Mouse (Mus musculus) limb, embryonic 11.5 days (tissue): Measurements from ENCODE around the gene Mdc1. TPM values are rescaled to one million over a fixed set of nuclear protein-coding genes. Genes with fewer than 3 reads are reported as not detected.

Experiments
- ATAC-seq: fragments of 200-750 bp; cut with Nextera tagmentation; 2 replicates; pipeline ENCODE4 v1.8.0; 2017; ENCODE audit warnings: low read depth; ENCODE audit not compliant: insufficient number of reproducible peaks, low FRiP score, low TSS enrichment
- DNase-seq: peaks from one replicate; pipeline ENCODE4 v3.0.0-alpha.2; 2015; ENCODE audit warnings: low spot score
- H3K27ac ChIP-seq: fragments of 300-500 bp; sonication (generic); replicated peaks from 2 replicates; pipeline ENCODE4 v1.5.1; 2014; ENCODE audit warnings: low read depth, mild to moderate bottlenecking, low read length
- H3K27me3 ChIP-seq: fragments of 300-500 bp; sonication (generic); 2 replicates; pipeline ENCODE4 v1.6.1; 2014; ENCODE audit warnings: mild to moderate bottlenecking, low read length, mixed read lengths; ENCODE audit not compliant: control insufficient read depth, insufficient read depth
- H3K36me3 ChIP-seq: fragments of 300-500 bp; sonication (generic); 2 replicates; pipeline ENCODE4 v1.6.1; 2014; ENCODE audit warnings: mild to moderate bottlenecking, low read length, moderate library complexity, mixed read lengths; ENCODE audit not compliant: control insufficient read depth, insufficient read depth
- H3K4me1 ChIP-seq: fragments of 300-500 bp; sonication (generic); 2 replicates; pipeline ENCODE4 v1.6.1; 2014; ENCODE audit warnings: low read length, mixed read lengths; ENCODE audit not compliant: control insufficient read depth, insufficient read depth
- H3K4me2 ChIP-seq: fragments of 300-500 bp; sonication (generic); 2 replicates; pipeline ENCODE4 v1.6.1; 2014; ENCODE audit warnings: low read depth, mild to moderate bottlenecking, moderate library complexity; ENCODE audit not compliant: severe bottlenecking
- H3K4me3 ChIP-seq: fragments of 300-500 bp; sonication (generic); 2 replicates; pipeline ENCODE4 v1.5.1; 2014; ENCODE audit warnings: low read depth, low read length
- H3K9ac ChIP-seq: fragments of 300-500 bp; sonication (generic); 2 replicates; pipeline ENCODE4 v1.6.1; 2014; ENCODE audit warnings: mild to moderate bottlenecking, low read length
- H3K9me3 ChIP-seq: fragments of 300-500 bp; sonication (generic); 2 replicates; pipeline ENCODE4 v1.6.1; 2016; ENCODE audit warnings: low read length; ENCODE audit not compliant: control insufficient read depth
- WGBS: fragments of 180-500 bp; shearing (Covaris S2); extraction: QIAGEN DNeasy Blood & Tissue Kit; methylation state at CpG from one replicate; pipeline ENCODE4 v1.1.7; 2014; 5-methylcytosine and 5-hydroxymethylcytosine counted together
- polyA plus RNA-seq: library from polyadenylated mRNA; unstranded; fragments of >200 nt; fragmentation: Nextera tagmentation; extraction: Ambion mirVana; gene quantifications from 2 replicates; pipeline ENCODE4 v1.2.1, GENCODE M21; 2014

Gene Mdc1
- polyA plus RNA-seq, 1 experiment from 2014 or later = 20.7 TPM

GRCm38 (mm10) chr17:35865481-35866280, 24.4 kb downstream of the Mdc1 start, which contains the start of gene Ppp1r18:
TSS of gene Ppp1r18 (plus strand) at chr17:35865593.
- DNase-seq (peak; percentile 87), ATAC-seq (peak; percentile 51)
- Histone ChIP-seq H3K9ac (peak within 1 kb of the TSS; percentile 87), H3K4me1 (peaks cover 38% of the 10 kb centered on the region), H3K27ac (peak within 1 kb of the TSS; percentile 90), H3K36me3 (peaks cover 3% of the 10 kb centered on the region; the same call in 1 of the 2 replicates), H3K4me2 (peak within 1 kb of the TSS; percentile 88), H3K9me3 (no peaks in the 10 kb centered on the region), H3K4me3 (peak within 1 kb of the TSS; percentile 60), H3K27me3 (no peaks in the 10 kb centered on the region)
- under 1% methylated on average over 40 of the region's 48 CpGs for WGBS

- Histone ChIP-seq H3K27ac (peak overlapping the region; percentile 90), H3K9me3 (peaks cover 3% of the 10 kb centered on the region; the same call in 1 of the 2 replicates), H3K4me1 (peaks cover 38% of the 10 kb centered on the region), H3K4me2 (peak overlapping the region; percentile 88), H3K9ac (peak overlapping the region; percentile 87), H3K36me3 (peaks cover 6% of the 10 kb centered on the region; the same call in 1 of the 2 replicates), H3K27me3 (no peaks in the 10 kb centered on the region), H3K4me3 (peak overlapping the region; percentile 60)
- ATAC-seq = peak; percentile 38
- WGBS = under 1% methylated on average over 36 of the region's 38 CpGs
- peak; percentile 74 for DNase-seq
Measured at GRCm38 (mm10) chr17:35866281-35866831, 25.0 kb downstream of the Mdc1 start.

- Histone ChIP-seq H3K4me3 (peak overlapping the region; percentile 60), H3K9ac (peak overlapping the region; percentile 87), H3K27me3 (no peaks in the 10 kb centered on the region), H3K9me3 (peaks cover 3% of the 10 kb centered on the region; the same call in 1 of the 2 replicates), H3K36me3 (peaks cover 6% of the 10 kb centered on the region; the same call in 1 of the 2 replicates), H3K27ac (peak overlapping the region; percentile 90), H3K4me2 (peak overlapping the region; percentile 88), H3K4me1 (peaks cover 38% of the 10 kb centered on the region)
- DNase-seq (peak; percentile 49), ATAC-seq (no peak)
- 11% methylated on average over 26 of the region's 26 CpGs for WGBS
Measured at GRCm38 (mm10) chr17:35866911-35867890, 25.9 kb downstream of the Mdc1 start.

- Histone ChIP-seq H3K9me3 (peaks cover 3% of the 10 kb centered on the region; the same call in 1 of the 2 replicates), H3K27ac (peak overlapping the region; percentile 52), H3K4me1 (peaks cover 38% of the 10 kb centered on the region), H3K36me3 (peaks cover 6% of the 10 kb centered on the region; the same call in 1 of the 2 replicates), H3K4me3 (peak overlapping the region; percentile 60), H3K9ac (peak overlapping the region; percentile 63), H3K4me2 (peak overlapping the region; percentile 88), H3K27me3 (no peaks in the 10 kb centered on the region)
- DNase-seq (no peak), ATAC-seq (no peak)
- WGBS = 38% methylated on average over 17 of the region's 17 CpGs
Measured at GRCm38 (mm10) chr17:35868165-35868820, 27.0 kb downstream of the Mdc1 start.

- WGBS = 9% methylated on average over 7 of the region's 7 CpGs
- H3K36me3 ChIP-seq = peaks cover 6% of the 10 kb centered on the region; the same call in 1 of the 2 replicates
Measured at GRCm38 (mm10) chr17:35868961-35869345, 27.6 kb downstream of the Mdc1 start.

GRCm38 (mm10) chr17:35869346-35870067, 28.2 kb downstream of the Mdc1 start:
- Histone ChIP-seq H3K27ac (0 out of 2 replicates have a peak overlapping the region, but pooled peaks have one; percentile 47), H3K36me3 (peaks cover 6% of the 10 kb centered on the region; the same call in 1 of the 2 replicates), H3K4me2 (peak overlapping the region; percentile 88), H3K9me3 (peaks cover 3% of the 10 kb centered on the region; the same call in 1 of the 2 replicates), H3K27me3 (no peaks in the 10 kb centered on the region), H3K4me1 (peaks cover 38% of the 10 kb centered on the region), H3K9ac (peak overlapping the region; percentile 63; the same call in 1 of the 2 replicates), H3K4me3 (peak overlapping the region; percentile 60)
- 7% methylated on average over 7 of the region's 7 CpGs for whole genome bisulfite sequencing
- ATAC-seq (no peak), DNase-seq (peak; percentile 36)

More at GRCm38 (mm10) chr17:35868961-35869345, 27.6 kb downstream of the Mdc1 start:
- Histone ChIP-seq H3K27me3 (no peaks in the 10 kb centered on the region), H3K4me1 (peaks cover 38% of the 10 kb centered on the region), H3K9ac (peak overlapping the region; percentile 63), H3K9me3 (peaks cover 3% of the 10 kb centered on the region; the same call in 1 of the 2 replicates), H3K27ac (peak overlapping the region; percentile 52), H3K4me2 (peak overlapping the region; percentile 88), H3K4me3 (peak overlapping the region; percentile 60)
- DNase-seq = no peak
- ATAC-seq = no peak
